Mouse (Mus musculus) forelimb bud, embryonic 11.5 days (tissue): ENCODE results near the gene Cox4i2.

Experiments used
- DNase-seq: peaks from one replicate; pipeline ENCODE4 v3.0.0-alpha.2; 2012; ENCODE audit warnings: low read depth, low spot score

The Cox4i2 gene

GRCm38 (mm10) chr2:152734984-152735383, 19.0 kb upstream of the Cox4i2 start:
- peak; percentile 99 for DNase-seq

GRCm38 (mm10) chr2:152736090-152736601, 17.8 kb upstream of the Cox4i2 start, which contains the start of gene Id1:
TSS of gene Id1 (plus strand) at chr2:152736251.
- DNase-seq: peak; percentile 97

GRCm38 (mm10) chr2:152736748-152737147, 17.2 kb upstream of the Cox4i2 start:
- no peak for DNase-seq

GRCm38 (mm10) chr2:152737306-152738221, 16.4 kb upstream of the Cox4i2 start:
- DNase-seq: peak; percentile 53

GRCm38 (mm10) chr2:152738341-152738740, 15.6 kb upstream of the Cox4i2 start:
- no peak for DNase-seq

- DNase-seq: peak; percentile 95
Measured at GRCm38 (mm10) chr2:152739031-152739841, 14.7 kb upstream of the Cox4i2 start.

GRCm38 (mm10) chr2:152739842-152740260, 14.1 kb upstream of the Cox4i2 start:
- DNase-seq: peak; percentile 58

GRCm38 (mm10) chr2:152740490-152740889, 13.5 kb upstream of the Cox4i2 start:
- no peak for DNase-seq

GRCm38 (mm10) chr2:152741153-152742041, 12.6 kb upstream of the Cox4i2 start:
- DNase-seq: peak; percentile 61

- DNase-seq: peak; percentile 84
Measured at GRCm38 (mm10) chr2:152742435-152742834, 11.5 kb upstream of the Cox4i2 start.

- no peak for DNase-seq
Measured at GRCm38 (mm10) chr2:152756474-152757393, 2.8 kb downstream of the Cox4i2 start.

GRCm38 (mm10) chr2:152757478-152757877, 3.5 kb downstream of the Cox4i2 start:
- DNase-seq: no peak

- no peak for DNase-seq
Measured at GRCm38 (mm10) chr2:152758351-152758750, 4.4 kb downstream of the Cox4i2 start.

- DNase-seq: no peak
Measured at GRCm38 (mm10) chr2:152763310-152763709, 9.3 kb downstream of the Cox4i2 start.

GRCm38 (mm10) chr2:152764172-152765044, 10.4 kb downstream of the Cox4i2 start:
- DNase-seq: no peak

GRCm38 (mm10) chr2:152765045-152765674, 11.2 kb downstream of the Cox4i2 start:
- no peak for DNase-seq

GRCm38 (mm10) chr2:152766387-152767123, 12.6 kb downstream of the Cox4i2 start:
- DNase-seq: peak; percentile 92
